Mouse (Mus musculus): Measurements from ENCODE around the gene Cdk14.

Cdk14 gene

GRCm38 (mm10) chr5:4898241-4898640, 521.9 kb downstream of the Cdk14 start:
- DNase-seq (ENCODE audit: inconsistent ontology term) = no peak

DNA sequence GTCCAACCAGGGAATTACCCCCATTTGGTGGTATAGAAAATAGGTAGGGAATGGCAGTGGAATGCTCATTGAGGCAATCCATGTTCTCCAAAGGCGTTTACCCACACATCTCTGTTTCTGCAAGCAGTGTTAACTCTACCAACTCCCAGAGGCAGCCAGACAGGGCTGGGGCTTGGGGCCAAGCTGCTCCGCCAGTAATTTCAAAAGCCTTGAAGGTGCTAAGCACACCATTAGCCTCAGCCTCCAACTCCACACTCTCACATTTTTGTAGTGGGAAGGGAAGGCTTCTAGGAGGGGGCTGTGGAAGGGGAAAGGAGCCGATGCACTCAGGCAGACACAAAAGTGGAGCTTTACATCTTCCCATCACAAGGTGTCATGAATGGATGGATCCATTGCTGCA, 525.1 kb downstream of the Cdk14 start:
- no peak for DNase-seq (ENCODE audit: inconsistent ontology term)

DNA sequence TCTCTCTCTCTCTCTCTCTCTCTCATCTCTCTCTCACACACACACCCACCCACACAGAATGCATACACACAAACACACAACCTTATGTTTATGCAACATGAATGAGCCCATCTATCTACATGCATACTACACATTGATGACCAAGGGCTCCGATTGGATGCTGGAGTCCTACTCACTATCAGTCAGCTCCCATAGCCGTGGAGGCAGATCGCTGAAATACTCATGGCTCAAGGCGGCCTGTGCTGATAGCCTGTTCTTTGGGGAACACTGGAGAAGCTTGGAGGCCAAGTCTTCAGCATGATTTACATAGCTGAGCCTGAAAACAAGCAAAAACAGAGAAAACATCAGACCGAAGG, 526.3 kb downstream of the Cdk14 start:
- no peak for DNase-seq (ENCODE audit: inconsistent ontology term)

DNA sequence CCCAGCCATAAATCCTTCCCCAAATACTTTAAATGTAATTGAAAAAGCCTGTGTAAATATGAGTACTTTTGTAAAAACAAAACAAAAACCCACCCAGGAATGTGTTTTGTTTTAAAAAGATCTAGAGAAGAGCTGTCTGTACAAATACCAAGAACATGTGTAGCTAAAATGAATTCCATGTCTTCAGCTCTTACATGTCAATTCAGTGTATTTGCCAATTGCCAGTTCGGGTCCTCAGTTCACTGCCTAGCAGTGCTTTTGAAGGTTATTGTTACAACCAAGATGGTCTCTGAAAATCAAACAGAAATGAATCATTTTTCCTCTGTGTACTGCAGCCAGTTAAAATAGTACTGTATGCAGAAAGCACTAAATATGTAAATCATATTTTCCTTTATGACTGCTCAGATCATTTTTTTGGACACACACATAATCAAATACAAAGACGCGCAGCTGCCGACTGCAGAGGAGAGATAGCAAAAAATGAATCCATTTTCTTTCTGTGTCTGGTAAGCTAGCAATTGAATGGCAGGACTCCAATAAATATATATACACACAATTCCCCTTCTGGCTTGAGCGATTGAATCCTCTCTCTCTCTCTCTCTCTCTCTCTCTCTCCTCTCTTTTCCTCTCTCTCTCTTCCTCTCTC, 526.8 kb downstream of the Cdk14 start:
- DNase-seq (ENCODE audit: inconsistent ontology term) = no peak

DNA sequence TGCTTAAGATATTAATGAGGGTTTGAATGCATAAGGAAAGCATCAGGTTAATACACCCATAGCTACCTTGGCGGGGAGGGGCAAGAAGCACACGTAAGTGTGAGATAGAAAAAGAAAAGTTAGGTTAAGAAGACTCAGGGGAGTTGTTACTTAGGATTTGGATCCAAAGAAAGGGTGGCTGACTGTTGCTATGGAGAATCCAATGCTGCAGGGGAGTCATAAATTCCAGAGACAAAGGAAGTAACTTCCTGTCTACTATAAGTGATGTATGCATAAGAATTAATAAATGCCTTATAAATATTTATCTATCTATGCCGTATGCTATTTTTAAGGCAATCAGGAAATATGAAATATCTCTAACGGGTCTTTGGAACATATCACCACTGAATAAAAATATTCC, 527.4 kb downstream of the Cdk14 start:
- no peak for DNase-seq (ENCODE audit: inconsistent ontology term)

DNA sequence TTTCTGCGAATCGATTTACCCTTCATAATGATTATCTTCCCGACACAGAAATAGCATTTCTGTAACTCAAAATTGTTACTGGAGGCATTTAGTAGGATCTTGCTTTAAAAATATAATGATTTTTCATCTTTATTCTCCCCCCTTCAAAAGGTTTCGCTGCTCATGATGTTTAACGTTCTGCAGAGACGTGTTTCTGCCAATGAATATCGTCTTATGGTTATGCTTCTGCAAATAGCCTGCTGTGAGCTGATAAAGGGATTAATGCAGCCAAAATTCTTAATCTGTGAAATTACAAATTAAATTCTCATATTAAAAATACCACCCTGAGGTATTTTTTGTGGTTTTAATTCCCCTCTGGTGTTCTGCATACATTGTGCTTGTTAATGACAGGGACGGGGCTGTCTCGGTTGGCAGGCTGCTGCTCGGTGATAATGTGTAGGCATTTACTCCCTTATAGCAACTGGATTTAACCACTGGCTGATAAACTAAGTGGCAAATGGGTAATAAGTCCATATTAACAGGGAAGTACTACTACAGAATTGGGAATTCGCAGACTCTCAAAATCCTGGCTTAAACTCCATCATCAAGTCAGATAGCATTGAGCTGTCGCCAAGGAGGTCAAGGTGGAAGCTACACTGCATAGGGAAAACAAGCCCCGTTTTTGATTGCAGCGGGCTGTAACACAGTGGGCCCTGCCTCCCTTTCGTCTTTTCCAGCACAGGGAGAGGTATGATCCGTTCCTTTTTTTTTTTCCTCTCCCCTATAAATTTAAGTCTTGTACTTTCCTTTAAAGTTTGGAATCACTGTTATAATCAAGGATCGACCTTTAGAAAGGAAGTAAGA, 528.0 kb downstream of the Cdk14 start:
- DNase-seq (ENCODE audit: inconsistent ontology term) = no peak

- DNase-seq (ENCODE audit: inconsistent ontology term) = no peak
Observed at GRCm38 (mm10) chr5:4887069-4887468, 533.0 kb downstream of the Cdk14 start.

- peak; percentile 39 for DNase-seq (ENCODE audit: inconsistent ontology term)
Observed at GRCm38 (mm10) chr5:4882841-4883240, 537.3 kb downstream of the Cdk14 start.

- no peak for DNase-seq (ENCODE audit: inconsistent ontology term)
Observed at GRCm38 (mm10) chr5:4880331-4880730, 539.8 kb downstream of the Cdk14 start.

GRCm38 (mm10) chr5:4878934-4879333, 541.2 kb downstream of the Cdk14 start:
- no peak for DNase-seq (ENCODE audit: inconsistent ontology term)

GRCm38 (mm10) chr5:4877638-4878037, 542.5 kb downstream of the Cdk14 start:
- no peak for DNase-seq (ENCODE audit: inconsistent ontology term)

GRCm38 (mm10) chr5:4877131-4877631, 542.9 kb downstream of the Cdk14 start:
- DNase-seq (ENCODE audit: inconsistent ontology term) = peak; percentile 77

- DNase-seq (ENCODE audit: inconsistent ontology term) = no peak
Observed at GRCm38 (mm10) chr5:4876653-4877091, 543.4 kb downstream of the Cdk14 start.

DNA sequence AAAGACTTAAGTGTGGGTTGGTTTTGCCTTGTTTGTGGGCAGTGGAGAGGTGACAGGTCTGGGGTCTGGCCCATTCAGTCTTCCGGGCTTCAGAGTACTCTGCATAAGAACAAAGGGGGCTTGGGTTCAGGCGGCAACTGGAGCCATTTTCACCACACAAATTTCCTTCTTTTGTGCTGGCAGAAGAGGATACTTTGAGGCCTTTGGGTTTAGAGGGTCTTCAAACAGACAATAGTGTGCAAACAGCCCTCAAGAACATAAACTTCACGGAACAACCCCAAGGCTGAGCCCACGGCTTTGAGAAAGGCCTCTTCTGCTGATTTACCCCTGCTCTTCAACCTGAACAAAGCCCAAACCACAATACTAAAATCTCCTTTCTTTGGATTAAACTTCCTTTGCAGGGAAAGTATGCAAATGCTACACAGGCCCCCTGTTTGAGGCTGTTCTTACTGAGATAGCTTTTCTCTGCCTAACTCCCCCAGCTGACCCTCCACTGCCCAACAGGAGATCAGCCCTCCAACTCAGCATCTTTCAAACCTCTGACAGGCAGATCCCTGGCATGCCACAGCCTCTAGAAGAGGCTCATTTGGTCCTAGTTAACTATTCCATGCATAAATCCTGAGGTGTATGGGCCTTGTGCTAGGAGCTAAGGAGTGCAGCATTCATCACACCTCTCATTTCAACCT, 549.9 kb downstream of the Cdk14 start:
- DNase-seq (ENCODE audit: inconsistent ontology term) = no peak

GRCm38 (mm10) chr5:4868563-4869120, 551.5 kb downstream of the Cdk14 start:
- DNase-seq (ENCODE audit: inconsistent ontology term) = no peak

DNA sequence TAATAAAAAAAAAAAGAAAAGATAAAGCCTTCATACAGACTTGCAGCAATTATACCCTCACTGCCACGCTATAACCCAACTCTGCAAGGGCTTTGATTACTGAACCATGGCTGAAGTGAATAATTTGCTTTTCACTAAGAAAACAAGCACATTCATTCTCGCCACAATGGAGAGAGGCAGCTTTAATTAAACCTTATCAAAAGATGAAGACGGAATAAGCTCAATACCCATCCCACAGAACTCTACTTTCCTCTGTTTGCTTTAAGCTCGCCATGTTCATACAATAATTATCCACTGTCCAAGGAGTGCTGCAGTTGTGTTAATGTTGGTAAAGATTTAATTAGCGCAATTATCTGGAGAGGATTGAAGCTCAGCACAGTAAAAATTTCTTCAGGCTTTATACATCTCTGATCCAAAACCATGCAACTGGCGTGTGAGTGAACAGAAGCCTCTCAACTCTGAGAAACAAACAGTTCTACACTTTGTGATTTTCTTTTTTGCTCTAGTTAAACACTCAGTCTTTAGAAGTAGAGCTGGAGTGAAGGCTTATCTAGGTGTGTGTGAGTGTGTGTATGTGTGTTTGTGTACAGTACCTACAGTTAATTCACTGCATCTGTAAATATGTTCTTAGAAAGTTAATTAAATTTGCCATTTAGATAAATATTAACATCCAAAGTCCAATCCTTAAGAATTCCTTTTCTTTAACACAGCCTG, 552.1 kb downstream of the Cdk14 start:
- peak; percentile 75 for DNase-seq (ENCODE audit: inconsistent ontology term)

DNA sequence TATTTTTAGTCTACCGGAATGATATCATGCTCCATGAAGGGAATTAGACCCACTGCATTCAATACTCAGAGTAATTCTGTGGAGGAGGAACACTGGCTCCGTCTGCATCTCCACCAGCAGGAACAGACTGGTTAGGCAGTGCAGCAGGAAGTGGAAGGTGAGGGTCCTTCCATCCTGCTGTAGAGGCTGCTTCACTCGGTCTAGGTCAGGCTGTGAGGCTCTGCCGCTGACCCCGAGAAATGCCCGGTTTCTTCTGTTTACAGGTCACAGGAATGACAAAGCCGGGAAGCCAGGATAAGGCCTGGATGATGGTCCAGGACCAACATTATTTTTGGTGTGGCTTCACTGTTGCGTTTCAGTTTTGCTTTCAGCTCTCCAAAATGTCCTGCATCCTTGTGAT, 553.2 kb downstream of the Cdk14 start:
- no peak for DNase-seq (ENCODE audit: inconsistent ontology term)

DNA sequence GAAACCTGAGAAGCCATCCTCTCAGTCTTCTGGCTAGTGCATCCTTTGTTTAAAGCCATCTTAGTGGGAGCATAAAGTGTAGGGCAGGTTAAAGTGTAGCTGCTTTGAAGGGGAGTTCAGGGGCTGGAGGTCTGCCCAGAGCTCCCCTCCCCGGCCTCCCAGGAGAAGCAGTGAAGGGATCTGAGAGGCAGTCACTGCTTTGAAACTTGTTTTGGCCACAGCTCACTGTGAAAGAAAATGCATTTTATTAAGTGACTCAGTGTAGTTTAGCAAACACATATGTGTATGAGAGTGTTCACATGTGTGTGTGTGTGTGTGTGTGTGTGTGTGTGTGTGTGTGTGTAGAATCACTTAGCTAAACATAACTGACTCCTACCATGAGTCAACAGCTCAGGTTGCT, 554.0 kb downstream of the Cdk14 start:
- DNase-seq (ENCODE audit: inconsistent ontology term) = no peak

DNA sequence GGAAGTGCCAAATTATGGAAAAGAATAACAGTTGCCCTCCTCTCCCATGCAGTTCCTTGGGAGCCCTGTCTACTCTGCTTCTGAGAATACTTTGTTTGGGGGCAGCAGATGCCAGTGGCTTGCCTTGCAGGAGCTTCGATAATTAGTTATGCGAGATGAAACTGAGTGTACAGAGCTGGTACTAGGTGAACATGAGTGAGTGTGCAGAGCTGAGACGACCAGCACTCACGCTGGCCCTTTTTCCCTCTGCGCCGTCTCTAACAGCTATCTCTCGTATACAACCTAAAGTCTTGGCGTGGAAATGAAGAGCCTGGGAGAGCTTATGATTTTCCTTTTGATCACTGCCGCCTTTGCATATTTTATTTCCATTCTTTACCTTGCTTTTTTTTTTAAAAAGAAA, 558.5 kb downstream of the Cdk14 start:
- DNase-seq (ENCODE audit: inconsistent ontology term) = no peak

DNA sequence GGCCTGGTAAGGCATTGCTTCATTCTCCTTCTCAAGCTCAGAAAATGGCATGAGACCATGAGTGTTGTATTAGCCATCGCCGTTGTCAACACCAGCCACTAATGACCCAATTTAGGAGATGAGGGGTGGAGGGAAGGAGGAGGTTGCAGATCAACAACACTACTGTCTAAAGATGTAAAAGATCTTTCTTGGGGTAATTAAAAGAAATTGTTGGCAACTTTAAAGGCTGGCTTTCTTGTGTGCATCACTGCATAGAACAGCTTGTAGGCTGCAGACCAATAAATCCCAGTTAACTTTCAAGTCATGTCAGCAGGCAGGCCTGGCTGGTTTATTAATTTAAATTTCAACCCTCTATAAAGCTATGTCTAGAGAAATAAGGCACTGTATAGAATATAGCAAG, 559.0 kb downstream of the Cdk14 start:
- no peak for DNase-seq (ENCODE audit: inconsistent ontology term)

DNA sequence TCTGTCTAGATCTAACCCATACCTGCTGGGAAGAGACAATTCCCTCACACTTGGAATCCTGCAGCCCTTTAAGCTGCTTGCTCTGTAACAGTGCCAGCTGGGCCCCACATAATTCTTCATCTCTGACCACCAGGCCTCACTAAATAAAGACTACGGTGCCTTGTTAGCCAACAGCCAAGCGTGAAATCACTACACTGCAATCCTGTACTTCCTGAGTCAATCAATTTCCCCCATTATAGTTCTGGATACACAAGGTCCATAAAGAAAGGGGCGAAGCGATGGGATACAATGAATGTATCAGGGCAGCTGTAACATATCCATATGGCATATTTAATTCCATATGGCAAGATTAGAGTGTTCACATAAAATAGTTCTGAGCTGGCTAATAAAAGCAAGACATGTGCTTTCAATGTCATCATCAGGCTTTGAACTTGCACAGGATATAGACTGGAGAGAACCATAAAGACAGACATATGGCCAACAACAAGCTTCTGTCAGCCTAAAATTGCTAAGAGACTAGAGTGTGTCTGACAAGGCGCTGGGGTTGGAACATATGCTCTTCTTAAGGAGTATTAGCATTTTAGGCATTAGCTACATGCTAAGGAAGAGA, 562.0 kb downstream of the Cdk14 start:
- no peak for DNase-seq (ENCODE audit: inconsistent ontology term)
